Mouse (Mus musculus) effector memory CD4-positive, alpha-beta T cell, adult 5 months (primary cell): ENCODE results near the gene Gm13889. TPM values are rescaled to one million over a fixed set of nuclear protein-coding genes. Genes with fewer than 3 reads are reported as not detected.

ENCODE experiments used
- polyA plus RNA-seq: library from polyadenylated mRNA; unstranded; fragments of 100-300 nt; shearing (Covaris generic); gene quantifications from one replicate; pipeline ENCODE4 v1.2.1, GENCODE M21; 2017

Gene Gm13889
- not detected for polyA plus RNA-seq

GRCm38 (mm10) chr2:93956908-93957784 is at the start of gene Gm13889:
Gm13889 (minus strand) TSS chr2:93957201.

GRCm38 (mm10) chr2:93996254-93996653 is 39.3 kb upstream of the Gm13889 start, which contains the start of gene Gm27027:
Gm27027 (minus strand) TSS chr2:93996354.

Other genes starting within 250 kb of the Gm13889 start
- 57.6 TPM for gene Ext2, start 134.6 kb downstream of the Gm13889 start, polyA plus RNA-seq
- gene Accs, start 107.3 kb downstream of the Gm13889 start, polyA plus RNA-seq, result 7.7 TPM
- not detected for gene Accsl, start 88.0 kb downstream of the Gm13889 start, polyA plus RNA-seq
- not detected for gene Gm27027, start 39.2 kb upstream of the Gm13889 start, polyA plus RNA-seq
- gene Alkbh3, start 53.6 kb upstream of the Gm13889 start, polyA plus RNA-seq, result 57.8 TPM
- 47.1 TPM for gene Hsd17b12, start 200.8 kb upstream of the Gm13889 start, polyA plus RNA-seq